10 mouse cellular contexts compared by ENCODE assay signal in the genomic region with DNA sequence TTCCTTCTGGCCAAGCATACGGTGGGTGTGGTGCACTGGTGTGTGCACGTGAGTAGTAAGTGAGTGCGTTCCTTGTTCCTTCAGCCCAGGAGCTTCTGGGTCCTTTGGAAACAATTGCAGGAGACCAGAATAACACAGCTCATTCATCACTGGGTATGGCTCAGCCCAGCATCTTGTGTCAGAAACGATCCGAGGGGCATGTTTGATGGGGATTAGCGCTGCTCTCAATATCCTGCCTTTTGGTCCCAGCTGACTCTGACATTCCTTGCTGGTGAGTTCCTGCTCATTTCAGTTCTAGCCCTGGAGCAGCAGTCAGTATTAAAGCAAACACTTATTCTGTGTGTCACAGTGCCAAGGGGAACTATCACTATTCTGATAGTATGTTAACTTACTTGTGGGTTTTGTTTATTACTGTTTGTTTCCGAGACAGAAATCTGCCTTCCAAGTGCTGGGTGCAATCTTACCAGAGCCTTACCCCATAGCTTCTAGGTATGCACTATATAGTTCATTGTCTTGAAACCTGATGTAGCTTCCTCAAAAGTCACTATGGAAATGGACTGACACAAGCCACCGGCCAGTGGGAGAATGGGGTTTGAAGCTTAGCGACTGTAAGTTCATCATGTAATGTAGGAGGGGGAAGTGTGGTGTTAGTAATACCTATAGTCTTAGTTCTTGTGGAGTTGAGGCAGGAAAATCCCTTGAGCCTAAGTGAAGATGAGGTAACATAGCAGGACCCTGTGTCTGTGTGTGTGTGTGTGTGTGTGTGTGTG.
"Had no signal": no experiment of that assay in that cellular context is flagged by ENCODE, and none has a peak within 500 bp of the region (broad histone marks: within the 10 kb centered on the region; RNA-seq: fewer than 3 reads in every experiment).

No protein-coding gene starts in this region.

- H3K9ac ChIP-seq: kidney, embryonic 15.5 days; liver, embryonic 15.5 days; midbrain, embryonic 13.5 days had no signal

- H3K9me3 ChIP-seq: kidney, embryonic 15.5 days; limb, embryonic 10.5 days; liver, embryonic 15.5 days; midbrain, embryonic 13.5 days had no signal

- ATAC-seq: intestine, embryonic 16.5 days; midbrain, embryonic 13.5 days had no signal

- H3K27ac ChIP-seq: kidney, embryonic 15.5 days; limb, embryonic 10.5 days; liver, embryonic 15.5 days; macrophage; midbrain, embryonic 13.5 days had no signal

- DNase-seq: kidney, adult 2 months; kidney, postnatal 14 days; thymus, postnatal 36 days had no signal

- H3K4me2 ChIP-seq: kidney, embryonic 15.5 days; liver, embryonic 11.5 days; liver, embryonic 15.5 days; midbrain, embryonic 13.5 days had no signal

- H3K4me3 ChIP-seq: kidney, embryonic 15.5 days; limb, embryonic 10.5 days; liver, embryonic 15.5 days; midbrain, embryonic 13.5 days had no signal

- H3K27me3 ChIP-seq: kidney, embryonic 15.5 days; liver, embryonic 15.5 days; midbrain, embryonic 13.5 days had no signal

- H3K36me3 ChIP-seq: kidney, embryonic 15.5 days; limb, embryonic 10.5 days; liver, embryonic 15.5 days; midbrain, embryonic 13.5 days had no signal

- H3K4me1 ChIP-seq: midbrain, embryonic 13.5 days had no signal
